Mouse (Mus musculus) layer of hippocampus, adult 9-10 months (tissue): ENCODE measurements at regions not wholly inside any gene's neighbourhood (a gene's known extent, or its start where the extent isn't known, plus 50 kb on each side); places are given as distances from the start of the nearest gene placed in this dataset.

Source experiments
- DNase-seq: peaks from one replicate; pipeline ENCODE4 v3.0.0; 2022; ENCODE audit warnings: low spot score

- DNase-seq: no peak
These were observed 148.8 kb downstream of the Ccser2 start for GRCm38 (mm10) chr14:36819826-36820225.

DNA sequence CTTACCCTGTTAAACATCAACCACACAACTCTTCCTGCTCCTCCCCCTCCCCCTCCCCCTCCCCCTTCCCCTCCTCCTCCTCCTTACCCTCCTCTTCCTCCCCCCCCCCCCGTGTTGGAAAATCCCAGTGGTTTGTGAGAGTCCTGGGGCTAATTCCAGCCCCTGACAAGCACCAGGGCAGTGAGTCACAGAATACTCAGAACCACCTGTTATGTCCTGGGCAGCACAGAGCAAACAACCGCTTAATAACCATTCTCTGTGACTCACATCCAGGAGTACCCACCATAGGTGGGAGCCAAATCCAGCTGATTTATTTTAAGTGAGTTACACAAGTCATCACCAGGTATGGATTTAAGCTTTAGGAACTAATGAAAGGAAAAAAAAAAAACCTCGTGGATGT is 166.2 kb downstream of the Ccser2 start:
- no peak for DNase-seq

GRCm38 (mm10) chr14:36799820-36800219 is 168.8 kb downstream of the Ccser2 start:
- DNase-seq: no peak

- DNase-seq: no peak
These were observed 186.7 kb downstream of the Ccser2 start for GRCm38 (mm10) chr14:36781882-36782281.

- no peak for DNase-seq
These were observed 189.6 kb downstream of the Ccser2 start for GRCm38 (mm10) chr14:36778956-36779355.

- no peak for DNase-seq
These were observed 194.2 kb downstream of the Ccser2 start for GRCm38 (mm10) chr14:36774349-36774748.

DNA sequence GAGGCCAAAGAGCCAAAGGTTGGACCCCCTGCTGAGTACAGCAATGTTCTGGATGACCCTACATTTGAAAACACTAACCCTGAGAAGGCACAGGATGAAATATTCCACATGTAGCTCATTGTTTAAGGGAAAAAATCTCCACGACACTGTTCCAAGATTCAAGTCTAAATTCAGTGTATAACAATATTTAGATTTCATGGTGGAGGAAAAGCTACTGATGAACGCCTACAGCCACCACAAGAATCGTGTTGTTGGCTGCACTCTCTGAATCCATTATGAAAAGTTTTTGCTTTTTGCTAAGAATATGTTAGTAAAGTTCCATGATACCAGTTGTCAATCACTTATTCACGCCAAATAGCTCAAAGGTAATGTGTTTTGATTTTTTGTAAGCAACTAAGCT is 204.2 kb downstream of the Ccser2 start:
- no peak for DNase-seq

- DNase-seq: no peak
These were observed 212.5 kb downstream of the Ccser2 start for GRCm38 (mm10) chr14:36756056-36756455.

GRCm38 (mm10) chr14:36748130-36748883 is 220.3 kb downstream of the Ccser2 start:
- DNase-seq: peak; percentile 7

DNA sequence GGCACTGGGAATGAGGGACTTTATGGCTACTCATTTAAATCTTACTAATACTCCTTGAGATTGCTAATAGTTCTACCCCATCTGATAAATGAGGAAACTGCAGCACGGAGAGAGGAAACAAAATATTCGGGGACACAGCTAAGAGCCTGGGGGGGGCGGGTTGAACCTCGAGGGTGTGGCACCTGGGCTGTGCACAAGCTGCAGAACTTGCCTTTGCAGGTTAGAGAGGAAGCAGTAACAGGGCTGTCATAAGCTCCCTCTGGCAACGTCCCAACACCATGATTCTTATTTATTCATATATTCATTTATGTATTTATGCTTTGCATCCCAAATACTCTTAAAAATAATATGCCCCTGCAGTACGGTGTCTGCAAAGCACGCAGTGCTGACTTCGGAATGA is 237.5 kb downstream of the Ccser2 start:
- no peak for DNase-seq

DNA sequence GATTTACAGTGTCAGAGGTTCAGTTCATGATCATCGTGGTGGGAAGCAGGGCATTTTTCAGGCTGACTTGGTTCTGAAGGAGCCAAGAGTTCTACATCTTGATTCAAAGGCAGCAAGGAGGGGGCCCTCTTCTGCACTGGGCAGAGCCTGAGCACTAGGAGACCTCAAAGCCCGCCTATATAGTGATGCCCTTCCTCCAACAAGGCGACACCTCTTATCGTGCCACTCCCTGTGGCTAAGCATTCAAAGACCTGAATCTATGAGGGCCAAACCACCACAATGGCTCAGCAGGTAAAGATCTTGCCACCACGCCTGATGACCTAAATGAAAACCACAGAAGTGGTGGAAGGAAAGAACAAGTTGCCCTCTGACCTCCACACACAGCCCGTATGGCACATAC is 242.5 kb downstream of the Ccser2 start:
- DNase-seq: no peak

- DNase-seq: no peak
These were observed 252.9 kb downstream of the Ccser2 start for GRCm38 (mm10) chr14:36715684-36716083.

- DNase-seq: no peak
These were observed 271.6 kb downstream of the Ccser2 start for GRCm38 (mm10) chr14:36696993-36697392.

DNA sequence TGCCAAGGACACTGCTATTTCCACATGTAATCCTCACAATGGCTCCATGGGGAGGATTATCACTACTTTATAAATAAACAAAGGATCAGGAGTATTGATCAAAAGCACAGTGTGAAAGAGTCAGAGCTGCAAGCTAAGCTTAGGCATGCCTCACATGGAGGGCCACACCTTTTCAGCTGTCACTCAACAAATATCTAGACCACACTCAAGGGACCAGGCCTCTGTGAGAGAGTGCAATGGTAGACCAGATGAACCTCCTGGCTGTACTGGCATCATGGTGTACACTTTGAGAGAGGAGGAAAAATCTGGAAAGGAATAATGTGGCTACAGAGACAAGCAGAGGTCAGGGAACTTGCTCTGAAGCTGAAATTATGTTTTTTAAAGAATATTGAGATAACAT is 276.6 kb downstream of the Ccser2 start:
- DNase-seq: no peak

- no peak for DNase-seq
These were observed 277.6 kb downstream of the Ccser2 start for GRCm38 (mm10) chr14:36691018-36691417.

- no peak for DNase-seq
These were observed 309.8 kb downstream of the Ccser2 start for GRCm38 (mm10) chr14:36658678-36659263.

- DNase-seq: no peak
These were observed 310.4 kb downstream of the Ccser2 start for GRCm38 (mm10) chr14:36658193-36658592.

GRCm38 (mm10) chr14:36652982-36653557 is 315.5 kb downstream of the Ccser2 start:
- DNase-seq: peak; percentile 4

DNA sequence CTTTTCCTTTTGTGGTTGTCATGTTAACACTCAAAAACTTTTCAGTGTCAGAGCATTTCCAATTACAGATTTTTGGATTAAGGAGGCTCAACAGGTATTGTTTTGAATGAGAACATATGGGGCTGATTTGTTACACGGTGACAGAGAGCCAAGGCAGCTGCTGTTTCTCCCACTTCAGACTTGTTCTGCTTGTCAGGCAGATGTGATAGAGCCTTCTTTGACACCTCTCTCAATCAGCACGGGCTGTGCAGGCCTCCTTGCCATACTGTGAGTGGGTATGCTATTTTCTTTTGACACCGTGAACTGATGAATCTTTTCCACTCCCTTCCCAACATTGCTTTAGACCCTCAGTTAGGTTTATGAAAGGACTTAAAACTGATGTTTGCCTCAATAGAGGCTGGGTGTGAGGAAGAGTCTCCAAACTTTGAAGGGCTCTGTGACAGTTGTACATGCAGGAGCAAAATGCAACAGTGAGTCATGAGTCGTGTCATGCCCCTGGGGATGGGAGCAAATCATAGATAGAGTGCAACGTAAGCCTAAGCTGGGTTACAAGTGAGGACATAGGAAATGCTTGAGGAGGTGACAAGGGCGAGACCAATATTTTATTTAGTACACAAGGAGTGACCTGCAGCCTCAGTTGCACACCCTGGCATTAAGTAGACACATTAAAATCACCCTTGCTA is 317.4 kb downstream of the Ccser2 start:
- no peak for DNase-seq

GRCm38 (mm10) chr14:36646649-36647048 is 321.9 kb downstream of the Ccser2 start:
- DNase-seq: no peak

DNA sequence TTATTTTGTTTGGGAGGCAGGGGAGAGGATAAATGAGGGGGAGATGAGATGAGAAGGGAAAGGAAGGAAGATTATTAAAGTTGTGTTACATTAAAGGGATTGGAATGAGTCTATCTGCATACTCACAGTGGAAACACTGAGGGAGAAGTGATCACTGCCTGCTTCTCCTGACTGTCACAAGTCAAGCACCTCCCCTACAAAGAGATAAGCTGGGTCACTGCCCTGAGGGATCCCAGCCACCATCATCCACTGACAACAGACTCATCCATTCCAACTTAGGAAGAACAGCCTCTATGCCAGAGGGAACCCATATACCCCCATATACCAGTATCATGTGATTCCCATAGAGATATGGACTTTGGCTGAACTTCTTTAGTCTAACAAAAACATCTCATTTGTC is 322.3 kb downstream of the Ccser2 start:
- DNase-seq: no peak

DNA sequence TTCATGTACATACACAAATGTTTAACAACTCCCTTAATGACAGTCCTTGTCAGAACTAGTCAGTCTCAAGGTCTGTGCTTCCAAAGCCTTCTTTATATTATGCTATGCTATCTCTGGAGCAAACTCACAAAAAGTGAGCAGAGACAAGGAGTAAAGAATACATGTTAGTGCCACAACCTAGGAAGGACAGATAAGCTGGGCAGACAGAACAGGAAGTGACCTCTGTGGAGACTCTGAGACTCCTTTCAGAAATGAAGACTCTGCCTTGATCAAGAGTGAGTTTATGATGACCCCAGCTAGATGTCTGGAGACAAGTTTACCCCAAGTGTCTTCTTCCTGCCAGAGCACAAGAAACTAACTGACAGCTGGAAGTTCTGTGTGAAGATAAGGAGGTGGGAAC is 343.8 kb downstream of the Ccser2 start:
- no peak for DNase-seq

DNA sequence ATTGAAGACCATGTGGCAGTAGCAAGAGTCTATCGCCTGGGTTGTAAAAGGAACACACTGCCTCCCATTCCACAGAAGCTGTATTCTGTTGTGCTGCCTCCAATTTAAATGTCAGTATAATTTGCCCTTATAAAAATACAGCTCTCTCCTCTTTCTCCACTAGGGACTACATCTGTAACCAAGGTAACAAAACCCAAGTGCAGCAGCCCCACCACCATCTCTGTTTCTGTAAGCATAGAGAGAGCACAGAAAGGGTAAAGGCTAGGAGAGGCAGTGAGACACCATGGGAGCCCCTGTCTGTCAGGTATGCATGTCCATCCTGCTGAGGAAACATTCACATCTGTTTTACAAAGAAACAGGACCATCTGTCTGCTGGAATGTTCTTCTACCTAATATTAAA is 344.4 kb downstream of the Ccser2 start:
- DNase-seq: no peak
